Mouse (Mus musculus): ENCODE results near the gene Haao.

Gene Haao

GRCm38 (mm10) chr17:83847815-83848214 is at the start of gene Haao:
Gene Haao (minus strand): TSS chr17:83847963.
- DNase-seq (ENCODE audit: low spot score in 2 of 2), result no peak

- peak; percentile 53 to 64 for DNase-seq (ENCODE audit: low spot score in 2 of 2)
Measured at GRCm38 (mm10) chr17:83897361-83897799, 49.6 kb upstream of the Haao start.

- no peak for DNase-seq (ENCODE audit: low spot score in 2 of 2)
Measured at GRCm38 (mm10) chr17:83896723-83897122, 49.0 kb upstream of the Haao start.

- DNase-seq (ENCODE audit: low spot score in 2 of 2), result peak in 1 of 2 experiments; percentile 47
Measured at GRCm38 (mm10) chr17:83895321-83895770, 47.6 kb upstream of the Haao start.

- DNase-seq (ENCODE audit: low spot score in 2 of 2), result no peak
Measured at GRCm38 (mm10) chr17:83893134-83893533, 45.4 kb upstream of the Haao start.

- no peak for DNase-seq (ENCODE audit: low spot score in 2 of 2)
Measured at GRCm38 (mm10) chr17:83891864-83892263, 44.1 kb upstream of the Haao start.

GRCm38 (mm10) chr17:83890373-83890696 is 42.6 kb upstream of the Haao start:
- DNase-seq (ENCODE audit: low spot score in 2 of 2), result peak in 1 of 2 experiments; percentile 50

GRCm38 (mm10) chr17:83889691-83890372 is 42.1 kb upstream of the Haao start:
- peak; percentile 45 to 81 for DNase-seq (ENCODE audit: low spot score in 2 of 2)

- DNase-seq (ENCODE audit: low spot score in 2 of 2), result no peak
Measured at GRCm38 (mm10) chr17:83889329-83889690, 41.5 kb upstream of the Haao start.

- no peak for DNase-seq (ENCODE audit: low spot score in 2 of 2)
Measured at GRCm38 (mm10) chr17:83887241-83887640, 39.5 kb upstream of the Haao start.

- DNase-seq (ENCODE audit: low spot score in 2 of 2), result no peak
Measured at GRCm38 (mm10) chr17:83886395-83886794, 38.6 kb upstream of the Haao start.

- DNase-seq (ENCODE audit: low spot score in 2 of 2), result no peak
Measured at GRCm38 (mm10) chr17:83885750-83886149, 38.0 kb upstream of the Haao start.

GRCm38 (mm10) chr17:83885021-83885582 is 37.3 kb upstream of the Haao start:
- DNase-seq (ENCODE audit: low spot score in 2 of 2), result no peak

GRCm38 (mm10) chr17:83882788-83883187 is 35.0 kb upstream of the Haao start:
- no peak for DNase-seq (ENCODE audit: low spot score in 2 of 2)

- no peak for DNase-seq (ENCODE audit: low spot score in 2 of 2)
Measured at GRCm38 (mm10) chr17:83881071-83881470, 33.3 kb upstream of the Haao start.

- peak in 1 of 2 experiments; percentile 39 for DNase-seq (ENCODE audit: low spot score in 2 of 2)
Measured at GRCm38 (mm10) chr17:83880174-83880710, 32.5 kb upstream of the Haao start.

GRCm38 (mm10) chr17:83879631-83880030 is 31.9 kb upstream of the Haao start:
- no peak for DNase-seq (ENCODE audit: low spot score in 2 of 2)

- no peak for DNase-seq (ENCODE audit: low spot score in 2 of 2)
Measured at GRCm38 (mm10) chr17:83874610-83875009, 26.8 kb upstream of the Haao start.

GRCm38 (mm10) chr17:83873363-83874141 is 25.8 kb upstream of the Haao start:
- peak in 1 of 2 experiments; percentile 75 for DNase-seq (ENCODE audit: low spot score in 2 of 2)

- peak; percentile 77 for DNase-seq (ENCODE audit: low spot score in 2 of 2)
Measured at GRCm38 (mm10) chr17:83872806-83873348, 25.1 kb upstream of the Haao start.

GRCm38 (mm10) chr17:83871354-83871753 is 23.6 kb upstream of the Haao start:
- no peak for DNase-seq (ENCODE audit: low spot score in 2 of 2)

GRCm38 (mm10) chr17:83870385-83870784 is 22.6 kb upstream of the Haao start:
- DNase-seq (ENCODE audit: low spot score in 2 of 2), result no peak
